Mouse (Mus musculus): ENCODE results near the gene Mrpl44. TPM values are rescaled to one million over a fixed set of nuclear protein-coding genes. Genes with fewer than 3 reads are reported as not detected.

Gene Mrpl44
- polyA plus RNA-seq, 1 experiment, result 36.2 TPM

GRCm38 (mm10) chr1:79815446-79815845 lies 39.6 kb downstream of the Mrpl44 start:
- Histone ChIP-seq H3K27me3 (ENCODE audit: control insufficient read depth, insufficient read depth, low read length, poor library complexity, severe bottlenecking) (no peaks in the 10 kb centered on the region), H3K9ac (ENCODE audit: low read depth, poor library complexity, severe bottlenecking) (no peak overlapping the region), H3K36me3 (ENCODE audit: control insufficient read depth, insufficient read depth, low read length, poor library complexity, severe bottlenecking) (no peaks in the 10 kb centered on the region), H3K27ac (ENCODE audit: insufficient read depth, low read length) (no peak overlapping the region), H3K4me1 (ENCODE audit: control insufficient read depth, insufficient read depth, low read length) (no peaks in the 10 kb centered on the region), H3K4me3 (ENCODE audit: low read depth, low read length) (no peak overlapping the region), H3K9me3 (replicated peaks; ENCODE audit: control insufficient read depth, insufficient read depth, low read length, poor library complexity, severe bottlenecking) (no peaks in the 10 kb centered on the region)
- TF ChIP-seq EP300 (IDR thresholded peaks at IDR 0.05; ENCODE audit: insufficient read depth, low read depth, low read length) (no peak), POLR2A (IDR thresholded peaks at IDR 0.05; ENCODE audit: insufficient read depth, low read length) (no peak), CTCF (IDR thresholded peaks at IDR 0.05; ENCODE audit: low read depth, low read length) (no peak)

GRCm38 (mm10) chr1:79819296-79819879 lies 43.6 kb downstream of the Mrpl44 start:
- H3K27me3 ChIP-seq (ENCODE audit: control insufficient read depth, insufficient read depth, low read length, poor library complexity, severe bottlenecking), result no peaks in the 10 kb centered on the region
- TF ChIP-seq POLR2A (IDR thresholded peaks at IDR 0.05; ENCODE audit: insufficient read depth, low read length) (no peak), CTCF (IDR thresholded peaks at IDR 0.05; ENCODE audit: low read depth, low read length) (no peak), EP300 (IDR thresholded peaks at IDR 0.05; ENCODE audit: insufficient read depth, low read depth, low read length) (no peak)
- H3K4me1 ChIP-seq (ENCODE audit: control insufficient read depth, insufficient read depth, low read length), result no peaks in the 10 kb centered on the region
- no peak overlapping the region for H3K9ac ChIP-seq (ENCODE audit: low read depth, poor library complexity, severe bottlenecking)
- no peak overlapping the region for H3K4me3 ChIP-seq (ENCODE audit: low read depth, low read length)
- no peaks in the 10 kb centered on the region for H3K36me3 ChIP-seq (ENCODE audit: control insufficient read depth, insufficient read depth, low read length, poor library complexity, severe bottlenecking)
- no peaks in the 10 kb centered on the region for H3K9me3 ChIP-seq (replicated peaks; ENCODE audit: control insufficient read depth, insufficient read depth, low read length, poor library complexity, severe bottlenecking)
- no peak overlapping the region for H3K27ac ChIP-seq (ENCODE audit: insufficient read depth, low read length)

GRCm38 (mm10) chr1:79822806-79823525 lies 47.1 kb downstream of the Mrpl44 start:
- no peak overlapping the region for H3K9ac ChIP-seq (ENCODE audit: low read depth, poor library complexity, severe bottlenecking)
- no peaks in the 10 kb centered on the region for H3K4me1 ChIP-seq (ENCODE audit: control insufficient read depth, insufficient read depth, low read length)
- no peaks in the 10 kb centered on the region for H3K36me3 ChIP-seq (ENCODE audit: control insufficient read depth, insufficient read depth, low read length, poor library complexity, severe bottlenecking)
- H3K4me3 ChIP-seq (ENCODE audit: low read depth, low read length), result no peak overlapping the region
- no peak overlapping the region for H3K27ac ChIP-seq (ENCODE audit: insufficient read depth, low read length)
- no peaks in the 10 kb centered on the region for H3K27me3 ChIP-seq (ENCODE audit: control insufficient read depth, insufficient read depth, low read length, poor library complexity, severe bottlenecking)
- TF ChIP-seq EP300 (IDR thresholded peaks at IDR 0.05; ENCODE audit: insufficient read depth, low read depth, low read length) (no peak), POLR2A (IDR thresholded peaks at IDR 0.05; ENCODE audit: insufficient read depth, low read length) (no peak), CTCF (IDR thresholded peaks at IDR 0.05; ENCODE audit: low read depth, low read length) (no peak)
- H3K9me3 ChIP-seq (replicated peaks; ENCODE audit: control insufficient read depth, insufficient read depth, low read length, poor library complexity, severe bottlenecking), result no peaks in the 10 kb centered on the region

DNA sequence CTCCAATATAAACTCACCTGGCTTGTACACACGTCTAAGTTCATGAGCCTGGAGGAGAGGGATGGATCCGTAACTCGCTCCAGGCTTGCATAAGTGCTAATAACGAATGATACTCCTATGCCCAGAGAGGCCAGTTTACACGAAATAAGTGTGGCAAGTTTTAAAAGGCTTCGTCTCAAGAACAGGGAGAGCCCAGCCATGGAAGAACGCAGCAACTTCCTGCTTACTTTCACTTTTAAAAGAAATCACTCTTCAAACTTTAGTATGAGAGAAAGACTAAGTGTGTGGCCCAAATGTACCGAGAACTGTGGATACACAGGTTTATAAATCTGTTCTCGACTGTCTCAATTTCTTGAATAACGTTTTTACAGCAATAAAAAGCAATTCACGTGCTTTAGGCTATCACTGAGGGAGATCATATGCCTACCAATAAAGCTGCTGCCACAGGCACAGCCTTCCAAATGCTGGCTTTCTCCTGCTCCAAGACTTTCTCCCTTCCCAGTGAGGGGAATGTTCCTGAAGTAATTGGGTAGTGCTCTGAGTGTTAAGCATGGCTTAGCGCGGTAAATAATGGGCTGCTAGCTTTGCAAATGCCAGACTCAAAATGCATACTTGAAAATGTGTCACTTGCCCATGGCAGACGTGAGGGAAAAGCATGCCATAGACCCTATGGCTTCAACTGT lies 48.3 kb downstream of the Mrpl44 start:
- Histone ChIP-seq H3K36me3 (ENCODE audit: control insufficient read depth, insufficient read depth, low read length, poor library complexity, severe bottlenecking) (no peaks in the 10 kb centered on the region), H3K9me3 (replicated peaks; ENCODE audit: control insufficient read depth, insufficient read depth, low read length, poor library complexity, severe bottlenecking) (no peaks in the 10 kb centered on the region), H3K27ac (ENCODE audit: insufficient read depth, low read length) (no peak overlapping the region), H3K4me3 (ENCODE audit: low read depth, low read length) (no peak overlapping the region), H3K9ac (ENCODE audit: low read depth, poor library complexity, severe bottlenecking) (no peak overlapping the region), H3K4me1 (ENCODE audit: control insufficient read depth, insufficient read depth, low read length) (no peaks in the 10 kb centered on the region), H3K27me3 (ENCODE audit: control insufficient read depth, insufficient read depth, low read length, poor library complexity, severe bottlenecking) (no peaks in the 10 kb centered on the region)
- TF ChIP-seq POLR2A (IDR thresholded peaks at IDR 0.05; ENCODE audit: insufficient read depth, low read length), result no peak
- TF ChIP-seq EP300 (IDR thresholded peaks at IDR 0.05; ENCODE audit: insufficient read depth, low read depth, low read length), result no peak
- no peak for TF ChIP-seq CTCF (IDR thresholded peaks at IDR 0.05; ENCODE audit: low read depth, low read length)

Other genes starting within 250 kb of the Mrpl44 start
- 26.8 and 32.6 TPM in 2 replicates for gene Ap1s3, start 104.0 kb upstream of the Mrpl44 start, polyA plus RNA-seq (2011; ENCODE audit: insufficient read depth, insufficient read length, low read depth, missing spikeins)
- 23.0 and 25.9 TPM in 2 replicates for gene Wdfy1, start 125 bp downstream of the Mrpl44 start, polyA plus RNA-seq (2011; ENCODE audit: insufficient read depth, insufficient read length, low read depth, missing spikeins)
- gene Serpine2, start 85.2 kb downstream of the Mrpl44 start, polyA plus RNA-seq (2011; ENCODE audit: insufficient read depth, insufficient read length, low read depth, missing spikeins), result 71.0 and 71.9 TPM in 2 replicates